Mouse (Mus musculus) small intestine, adult 2 months (tissue): ENCODE results near the gene Nfia.
A peak's percentile ranks its signal among the peaks of the same experiment; 100 is the strongest.

Experiments used
- CTCF ChIP-seq: fragments of 200-500 bp; IDR thresholded peaks from 2 replicates; pipeline ENCODE4 v1.5.1; 2012; ENCODE audit warnings: low read depth, mild to moderate bottlenecking, control low read depth, inconsistent platforms, low read length, moderate library complexity, mixed read lengths; ENCODE audit not compliant: insufficient replicate concordance, insufficient read length; ENCODE audit errors: extremely low read depth
- POLR2A ChIP-seq: fragments of 200-500 bp; IDR thresholded peaks from 2 replicates; pipeline ENCODE4 v1.6.1; 2012; ENCODE audit warnings: low read depth, mild to moderate bottlenecking, control low read depth, inconsistent platforms, low read length, moderate library complexity

DNA sequence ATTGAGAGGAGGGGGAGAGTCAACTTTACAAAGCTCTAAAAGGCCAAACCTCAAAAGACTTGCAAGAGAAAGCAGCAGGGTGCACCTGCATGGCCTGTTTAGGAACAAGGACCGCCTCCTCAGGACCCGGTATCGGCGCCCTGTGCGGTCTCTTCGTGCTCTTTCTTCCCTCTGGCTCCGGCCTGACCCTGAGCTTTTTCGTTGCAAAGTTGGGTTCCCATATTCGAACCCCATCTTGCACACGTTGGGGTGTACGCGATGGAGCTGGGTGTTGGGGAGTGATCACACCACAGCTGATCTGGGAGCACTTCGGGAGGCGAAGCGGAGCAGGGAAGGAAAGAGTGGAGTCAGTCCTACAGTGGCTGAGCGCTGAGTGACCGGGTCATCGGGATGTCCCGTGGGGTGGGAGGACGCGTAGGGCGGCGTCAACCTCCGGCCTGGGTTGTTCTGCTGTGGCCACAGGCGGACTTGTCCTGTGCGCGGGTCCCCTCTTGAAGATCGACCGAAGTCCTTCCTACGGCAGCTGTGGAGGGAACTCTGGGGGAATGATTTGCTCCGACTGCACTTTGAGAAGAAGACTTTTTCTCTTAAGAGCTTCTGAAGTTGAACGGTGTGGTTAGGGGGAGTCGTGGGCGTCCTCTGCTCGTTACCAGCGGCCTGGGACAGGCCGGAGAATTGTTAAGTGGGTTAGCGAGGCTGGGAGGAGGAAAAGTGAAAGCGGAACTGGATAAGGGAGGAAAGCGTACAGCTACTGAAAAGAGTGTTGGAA lies 20.9 kb upstream of the Nfia start:
- TF ChIP-seq POLR2A, result peak; percentile 29
- no peak for TF ChIP-seq CTCF
